Mouse (Mus musculus): Measurements from ENCODE around the gene Susd6.

The Susd6 gene

GRCm38 (mm10) chr12:80878093-80878430 lies 87.8 kb downstream of the Susd6 start:
- no peak for DNase-seq (ENCODE audit: low spot score)

- DNase-seq (ENCODE audit: low spot score): no peak
Observed at GRCm38 (mm10) chr12:80878653-80879052, 88.3 kb downstream of the Susd6 start.

GRCm38 (mm10) chr12:80879267-80879666 lies 89.0 kb downstream of the Susd6 start:
- no peak for DNase-seq (ENCODE audit: low spot score)

- no peak for DNase-seq (ENCODE audit: low spot score)
Observed at GRCm38 (mm10) chr12:80881121-80881520, 90.8 kb downstream of the Susd6 start.

- DNase-seq (ENCODE audit: low spot score): no peak
Observed at GRCm38 (mm10) chr12:80883278-80883677, 93.0 kb downstream of the Susd6 start.

GRCm38 (mm10) chr12:80883881-80884280 lies 93.6 kb downstream of the Susd6 start:
- DNase-seq (ENCODE audit: low spot score): no peak

GRCm38 (mm10) chr12:80885301-80886288 lies 95.3 kb downstream of the Susd6 start:
- peak; percentile 59 for DNase-seq (ENCODE audit: low spot score)

GRCm38 (mm10) chr12:80887036-80887435 lies 96.7 kb downstream of the Susd6 start:
- DNase-seq (ENCODE audit: low spot score): no peak

- no peak for DNase-seq (ENCODE audit: low spot score)
Observed at GRCm38 (mm10) chr12:80889331-80889730, 99.0 kb downstream of the Susd6 start.

GRCm38 (mm10) chr12:80891074-80891473 lies 100.8 kb downstream of the Susd6 start:
- peak; percentile 3 for DNase-seq (ENCODE audit: low spot score)

- no peak for DNase-seq (ENCODE audit: low spot score)
Observed at GRCm38 (mm10) chr12:80893720-80894494, 103.6 kb downstream of the Susd6 start.

- peak; percentile 81 for DNase-seq (ENCODE audit: low spot score)
Observed at GRCm38 (mm10) chr12:80894973-80895570, 104.8 kb downstream of the Susd6 start.

- no peak for DNase-seq (ENCODE audit: low spot score)
Observed at GRCm38 (mm10) chr12:80909631-80910030, 119.3 kb downstream of the Susd6 start.

- peak; percentile 63 for DNase-seq (ENCODE audit: low spot score)
Observed at GRCm38 (mm10) chr12:80917764-80918163, 127.5 kb downstream of the Susd6 start.

- no peak for DNase-seq (ENCODE audit: low spot score)
Observed at GRCm38 (mm10) chr12:80921301-80921700, 131.0 kb downstream of the Susd6 start.

GRCm38 (mm10) chr12:80922869-80923268 lies 132.6 kb downstream of the Susd6 start:
- peak; percentile 63 for DNase-seq (ENCODE audit: low spot score)

- DNase-seq (ENCODE audit: low spot score): peak; percentile 50
Observed at GRCm38 (mm10) chr12:80923602-80924001, 133.3 kb downstream of the Susd6 start.

GRCm38 (mm10) chr12:80924205-80924604 lies 133.9 kb downstream of the Susd6 start:
- peak; percentile 51 for DNase-seq (ENCODE audit: low spot score)

- peak; percentile 55 for DNase-seq (ENCODE audit: low spot score)
Observed at GRCm38 (mm10) chr12:80925919-80926318, 135.6 kb downstream of the Susd6 start.

- DNase-seq (ENCODE audit: low spot score): no peak
Observed at GRCm38 (mm10) chr12:80926550-80926949, 136.2 kb downstream of the Susd6 start.

- DNase-seq (ENCODE audit: low spot score): no peak
Observed at GRCm38 (mm10) chr12:80927518-80927917, 137.2 kb downstream of the Susd6 start.

GRCm38 (mm10) chr12:80928881-80929280 lies 138.6 kb downstream of the Susd6 start:
- no peak for DNase-seq (ENCODE audit: low spot score)
